Mouse (Mus musculus): ENCODE measurements around the gene Sema4d.

The Sema4d gene

DNA sequence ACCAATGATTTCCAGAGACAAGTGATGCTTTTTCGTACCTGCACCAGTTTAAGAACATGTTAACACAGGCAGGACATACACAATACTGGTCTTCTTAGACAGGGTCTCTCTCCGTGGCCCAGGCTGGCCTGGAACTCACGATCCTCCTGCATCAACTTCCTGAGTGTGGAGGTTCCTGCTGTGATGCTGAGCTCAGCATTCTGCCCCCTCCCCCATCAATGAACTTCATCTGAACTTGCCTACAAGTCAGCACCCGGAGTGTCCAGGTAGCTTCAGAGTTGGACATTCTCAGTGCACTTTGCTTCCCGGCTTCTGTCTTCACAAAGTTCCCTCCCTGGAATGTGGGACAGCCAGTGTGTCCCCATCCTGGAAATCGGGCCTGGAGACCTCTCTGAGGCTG, 69.0 kb downstream of the Sema4d start:
- no peak for DNase-seq

DNA sequence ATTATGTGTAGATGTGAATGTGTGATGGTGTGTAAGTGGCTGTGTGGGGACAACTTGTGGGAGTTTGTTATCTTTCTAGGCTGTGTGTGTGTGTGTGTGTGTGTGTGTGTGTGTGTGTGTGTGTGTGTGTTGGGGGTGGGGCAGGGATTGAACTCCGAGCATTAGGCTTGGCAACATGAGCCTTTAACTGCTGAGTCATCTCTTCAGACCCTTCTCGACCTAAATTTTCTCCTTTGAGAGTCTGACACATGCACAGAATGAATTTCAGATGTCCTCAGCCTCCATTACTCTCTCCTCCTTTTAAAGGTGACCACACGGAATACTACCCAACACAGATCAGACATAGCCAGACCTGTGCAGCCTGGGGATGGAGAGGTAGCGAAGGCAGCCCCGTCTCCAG, 70.4 kb downstream of the Sema4d start:
- no peak for DNase-seq

DNA sequence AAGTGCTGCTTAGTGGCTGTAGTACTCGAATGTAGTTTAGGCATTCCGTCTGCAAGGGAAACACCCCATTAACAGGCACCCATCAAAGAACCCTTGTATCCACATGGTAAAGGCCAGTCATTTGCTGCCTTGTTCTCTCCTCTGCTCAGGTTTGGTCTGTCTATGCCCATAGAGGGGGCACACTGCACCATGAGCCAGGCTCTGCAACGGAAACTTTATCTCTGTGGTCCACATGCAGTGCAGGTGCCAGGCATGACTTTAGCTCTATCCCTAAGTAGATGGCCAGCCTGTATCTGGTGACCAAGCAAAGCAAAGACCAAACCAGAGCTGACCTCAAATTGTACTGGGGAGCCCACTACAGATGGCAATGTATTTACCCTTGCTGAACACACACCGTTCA, 73.0 kb downstream of the Sema4d start:
- DNase-seq, result no peak

DNA sequence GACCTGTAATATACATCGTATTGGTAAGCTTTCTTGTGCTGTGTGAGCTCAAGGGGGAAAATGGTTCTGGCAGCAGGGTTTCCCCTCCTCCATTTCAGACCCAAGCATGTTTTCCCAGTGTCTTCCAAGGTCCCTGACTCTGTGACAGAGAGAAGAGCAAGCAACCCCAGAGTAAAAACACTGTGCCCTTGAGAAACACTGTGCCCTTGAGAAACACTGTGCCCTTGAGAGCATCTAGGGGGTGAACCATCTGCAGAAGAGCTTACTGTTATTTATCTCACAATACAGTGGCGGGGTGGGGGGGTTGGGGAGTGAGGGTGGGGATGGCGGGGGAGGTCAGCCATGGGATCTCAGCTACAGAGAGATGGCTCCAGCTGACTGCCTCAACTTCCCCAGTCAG, 74.3 kb downstream of the Sema4d start:
- no peak for DNase-seq

DNA sequence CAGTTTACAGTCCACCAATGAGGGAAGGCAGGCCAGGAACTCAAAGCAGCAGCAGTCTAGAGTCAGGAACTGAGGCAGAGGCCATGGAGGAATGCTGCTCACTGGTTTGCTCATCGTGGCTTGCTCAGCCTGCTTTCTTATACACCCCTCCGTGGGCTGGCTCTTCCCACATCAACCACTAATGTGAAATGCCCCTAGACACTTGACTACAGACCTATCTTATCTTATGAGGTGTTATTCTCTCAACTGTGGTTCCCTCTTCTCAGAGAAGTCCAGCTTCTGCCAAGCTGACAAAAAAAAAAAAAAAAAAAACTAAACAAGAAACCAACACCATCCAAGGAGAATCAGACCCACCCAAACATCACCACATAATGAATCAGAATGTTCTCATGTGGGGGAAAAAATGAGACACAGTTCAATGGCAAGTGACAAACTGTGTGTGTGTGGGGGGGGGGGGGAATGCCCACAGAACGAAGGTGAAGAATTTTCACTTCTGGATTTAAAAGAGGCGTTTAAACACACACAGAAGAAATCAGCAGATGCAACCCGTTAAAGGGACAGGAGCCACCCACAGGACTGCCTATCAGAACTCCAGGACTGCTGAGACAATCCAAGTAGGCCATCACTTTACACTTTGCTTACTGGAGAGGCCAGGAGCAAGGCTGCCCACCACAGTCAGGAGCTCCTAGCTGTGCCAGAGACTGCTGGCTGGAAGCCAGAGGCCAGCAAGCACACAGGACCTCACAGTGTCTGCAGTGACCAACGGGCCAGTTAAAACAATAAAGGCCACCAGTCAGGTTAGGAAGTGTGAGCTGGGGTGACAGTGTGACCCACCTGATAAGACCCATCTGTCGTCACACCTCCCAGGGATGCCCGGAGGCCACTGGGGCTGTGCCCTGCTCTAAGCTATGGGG, 76.9 kb downstream of the Sema4d start:
- no peak for DNase-seq

DNA sequence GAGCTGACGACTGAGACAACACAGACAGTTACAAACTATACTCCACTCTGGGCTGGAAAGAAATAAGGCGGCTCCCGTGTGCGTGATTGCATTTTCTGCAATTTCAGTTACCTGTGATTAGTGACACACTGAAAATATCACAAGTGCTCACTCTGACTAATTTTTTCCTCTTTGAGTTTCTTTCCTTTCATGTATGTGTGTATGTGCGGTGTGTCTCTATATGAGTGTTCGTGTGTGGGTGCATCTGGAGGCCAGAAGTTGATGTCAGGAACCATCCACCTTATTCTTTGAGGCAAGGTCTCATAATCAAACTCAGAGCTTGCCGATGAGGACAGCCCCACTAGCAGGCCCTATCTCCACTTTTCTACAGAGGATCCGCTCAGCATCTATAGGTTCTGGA, 81.5 kb downstream of the Sema4d start:
- DNase-seq, result no peak

DNA sequence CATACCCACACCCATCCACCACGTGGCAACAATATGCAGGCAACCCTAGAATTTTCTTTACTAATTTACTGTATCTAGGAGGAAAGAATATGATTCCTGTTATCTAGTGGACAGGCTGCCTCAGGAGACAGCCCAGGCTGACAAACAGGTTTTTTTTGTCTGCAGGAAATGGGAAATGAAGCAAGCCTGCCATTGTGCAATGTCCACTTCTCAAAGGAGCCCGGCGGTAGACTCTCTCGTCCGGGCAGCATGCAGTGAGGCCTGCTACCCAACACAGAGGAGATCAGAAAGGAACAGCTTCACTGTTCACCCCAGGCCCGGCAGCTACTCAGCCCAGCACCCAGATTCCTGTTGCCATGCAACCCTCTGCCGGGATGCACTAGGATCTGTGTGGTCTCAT, 82.8 kb downstream of the Sema4d start:
- DNase-seq, result no peak

DNA sequence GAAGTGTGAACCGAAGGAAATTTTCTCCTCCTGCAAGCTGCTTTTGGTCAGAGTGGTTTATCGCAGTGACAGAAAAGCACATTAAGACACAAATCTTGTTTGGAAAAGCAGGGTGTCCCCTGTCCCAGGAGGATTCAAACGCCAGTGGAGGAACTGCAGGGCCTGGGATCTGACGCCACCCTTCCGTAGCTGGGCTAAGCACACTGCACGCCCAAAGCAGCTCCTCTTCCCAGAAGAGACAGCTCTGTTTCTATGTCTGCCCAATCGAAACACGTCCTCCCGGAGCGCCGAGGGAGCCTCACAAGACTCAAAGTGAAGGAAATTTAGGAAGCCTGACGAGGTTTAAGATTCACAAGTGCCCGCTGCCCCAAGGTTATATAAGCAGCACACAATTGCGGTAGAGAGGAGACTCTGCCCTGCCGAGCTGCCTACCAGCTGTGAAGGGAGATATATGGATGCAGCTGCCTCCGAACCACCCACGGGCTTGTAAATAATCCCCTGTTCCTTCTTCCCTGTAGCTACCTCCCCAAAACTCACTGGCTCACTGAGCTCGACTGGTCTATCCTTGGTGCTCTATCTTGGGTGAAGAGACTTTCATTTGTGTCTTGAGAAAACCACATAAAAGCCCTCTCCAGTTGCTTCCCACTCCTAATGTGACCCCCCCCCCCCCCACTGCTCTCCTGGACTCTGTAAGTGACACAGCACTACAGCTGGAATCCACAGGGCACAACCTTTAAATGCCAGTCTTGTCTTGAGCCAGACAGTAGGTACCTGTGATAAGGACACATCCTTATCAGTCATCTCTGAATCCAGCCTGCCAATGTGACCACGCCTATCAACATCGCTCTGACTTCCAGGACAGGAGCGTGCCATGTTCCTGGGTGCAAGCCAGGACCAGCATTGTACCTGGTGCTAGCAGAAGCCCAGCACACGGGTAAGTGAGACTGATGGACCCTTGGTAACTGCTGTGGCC, 87.4 kb downstream of the Sema4d start:
- DNase-seq, result no peak

DNA sequence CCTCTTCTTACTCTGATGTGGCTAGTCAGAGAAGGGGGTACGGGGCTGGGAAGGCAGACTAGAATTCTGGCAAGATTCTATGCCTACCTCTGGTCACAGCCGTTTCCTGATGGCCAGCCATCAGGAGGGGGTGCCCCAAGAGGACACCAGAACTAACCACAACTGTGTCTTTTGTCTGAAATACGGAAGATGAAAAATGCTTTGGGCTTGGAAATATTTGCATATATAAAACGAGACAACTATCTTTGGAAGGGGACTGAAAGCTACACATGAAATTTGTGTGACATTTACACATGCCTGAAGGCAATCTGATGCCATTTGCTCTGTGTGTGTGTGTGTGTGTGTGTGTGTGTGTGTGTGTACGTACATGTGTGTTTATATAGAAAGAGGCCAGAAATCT, 89.7 kb downstream of the Sema4d start:
- DNase-seq, result no peak

DNA sequence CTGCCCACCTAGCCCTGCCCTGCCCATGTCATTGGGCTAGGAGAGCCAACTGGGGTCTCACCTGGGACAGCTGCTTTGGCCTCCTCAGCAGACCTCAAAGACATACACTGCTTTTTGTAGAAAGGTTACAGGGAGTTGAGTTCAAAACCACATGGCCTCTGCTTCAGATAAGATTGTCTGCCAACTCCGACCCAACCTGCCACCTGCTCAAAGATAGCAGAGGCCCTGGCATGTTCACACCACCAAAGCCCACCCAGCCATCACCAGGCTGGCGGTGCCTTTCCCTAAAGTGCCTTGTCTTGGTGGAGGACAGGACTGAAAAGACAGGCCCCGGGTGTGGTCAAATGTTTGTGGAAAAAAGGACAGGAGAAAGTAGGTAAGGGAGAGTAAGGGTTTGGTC, 95.2 kb downstream of the Sema4d start:
- no peak for DNase-seq

DNA sequence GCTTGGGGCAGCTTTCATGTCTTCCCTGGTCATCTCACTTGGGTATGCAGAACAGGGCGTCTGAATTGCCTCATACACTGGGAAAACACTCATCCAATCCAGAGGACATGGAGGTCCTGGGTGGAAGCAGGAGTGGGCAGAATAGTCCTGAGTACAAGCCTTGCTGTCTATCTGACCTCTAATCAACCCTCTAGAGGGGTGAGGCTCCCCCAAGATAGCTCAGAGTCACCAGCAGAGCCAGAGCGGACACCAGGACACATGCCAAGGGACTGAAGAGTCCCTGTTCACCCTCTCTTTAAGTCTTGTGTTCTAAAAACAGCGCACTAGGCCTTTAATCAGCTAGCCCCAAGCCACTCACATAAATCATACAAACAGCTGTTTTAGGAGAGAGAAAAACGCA, 95.7 kb downstream of the Sema4d start:
- no peak for DNase-seq

DNA sequence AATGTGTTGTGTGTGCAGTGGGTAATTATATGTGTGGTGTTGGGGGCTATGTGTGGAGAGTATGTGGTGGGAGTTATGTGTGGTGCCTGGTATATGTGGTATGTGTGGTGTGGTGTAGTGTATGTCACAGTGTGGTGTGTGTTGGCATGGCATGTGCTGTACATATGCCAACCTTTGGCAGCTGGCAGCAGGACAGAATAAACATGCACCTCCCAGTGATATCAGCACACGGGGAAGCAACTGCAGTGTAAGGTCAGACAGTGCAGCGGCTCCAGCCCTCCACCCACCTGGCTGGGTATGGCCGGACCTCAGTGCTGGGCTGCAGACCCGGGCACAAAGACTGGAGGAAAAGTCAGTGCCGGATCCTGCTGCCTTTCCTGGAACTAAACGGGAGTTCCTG, 96.1 kb downstream of the Sema4d start:
- no peak for DNase-seq

DNA sequence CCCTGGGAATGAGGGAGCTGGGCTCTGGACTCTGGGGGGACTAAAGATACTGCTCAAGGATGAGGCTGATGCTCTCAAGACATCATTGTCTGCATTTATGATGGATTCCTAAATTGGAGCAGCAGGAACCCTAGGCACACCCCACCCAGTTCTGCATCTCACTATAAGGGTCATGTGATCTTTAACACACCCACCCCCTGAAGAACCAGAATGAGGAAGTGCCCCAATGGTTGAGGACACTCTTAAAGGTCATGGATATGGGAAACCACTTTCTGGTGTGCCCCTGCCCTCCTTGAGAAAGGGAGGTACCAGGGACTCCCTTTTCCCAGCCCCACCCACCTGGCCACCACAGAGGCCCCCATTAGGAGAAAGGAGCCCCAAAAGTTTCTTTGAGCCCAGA, 97.1 kb downstream of the Sema4d start:
- DNase-seq, result no peak

DNA sequence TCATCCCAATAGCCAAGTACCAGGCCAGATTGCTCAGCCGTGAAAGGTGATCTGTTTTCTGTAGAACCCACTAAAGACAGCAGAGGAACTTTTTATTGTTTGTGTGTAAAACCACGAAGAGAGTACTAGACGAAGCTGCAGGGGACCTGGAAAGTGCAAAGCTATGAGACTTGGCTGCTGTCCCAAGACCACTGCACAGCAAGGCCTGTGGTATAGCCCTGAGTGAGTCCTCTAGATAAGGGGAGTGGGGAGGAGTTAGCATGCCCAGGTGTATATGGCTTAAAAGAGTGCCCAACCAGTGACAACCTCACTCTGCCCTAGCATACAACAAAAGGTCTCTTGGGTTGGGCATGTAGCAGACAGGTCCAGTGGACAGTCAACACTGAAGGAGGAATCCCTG, 104.9 kb downstream of the Sema4d start:
- DNase-seq, result no peak

DNA sequence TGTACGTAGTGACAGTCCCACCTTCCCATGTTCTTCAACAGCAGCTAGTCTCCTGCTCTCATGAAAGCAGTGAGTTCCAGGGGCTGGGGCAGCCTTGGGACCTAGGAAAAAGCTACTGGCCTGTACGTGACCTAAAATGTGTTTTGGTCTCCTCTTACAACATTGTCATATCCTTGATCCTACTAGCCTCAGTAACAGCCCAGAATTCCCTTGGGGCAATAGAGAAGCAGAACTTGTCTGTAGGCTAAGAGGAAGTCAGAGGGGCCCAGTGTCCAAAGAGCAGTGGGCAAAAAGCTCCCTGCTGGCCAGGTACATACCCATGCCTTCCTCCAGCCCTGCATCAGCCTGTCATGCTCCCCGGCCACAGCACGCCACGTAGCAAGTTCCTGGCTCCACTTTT, 106.6 kb downstream of the Sema4d start:
- DNase-seq, result no peak

DNA sequence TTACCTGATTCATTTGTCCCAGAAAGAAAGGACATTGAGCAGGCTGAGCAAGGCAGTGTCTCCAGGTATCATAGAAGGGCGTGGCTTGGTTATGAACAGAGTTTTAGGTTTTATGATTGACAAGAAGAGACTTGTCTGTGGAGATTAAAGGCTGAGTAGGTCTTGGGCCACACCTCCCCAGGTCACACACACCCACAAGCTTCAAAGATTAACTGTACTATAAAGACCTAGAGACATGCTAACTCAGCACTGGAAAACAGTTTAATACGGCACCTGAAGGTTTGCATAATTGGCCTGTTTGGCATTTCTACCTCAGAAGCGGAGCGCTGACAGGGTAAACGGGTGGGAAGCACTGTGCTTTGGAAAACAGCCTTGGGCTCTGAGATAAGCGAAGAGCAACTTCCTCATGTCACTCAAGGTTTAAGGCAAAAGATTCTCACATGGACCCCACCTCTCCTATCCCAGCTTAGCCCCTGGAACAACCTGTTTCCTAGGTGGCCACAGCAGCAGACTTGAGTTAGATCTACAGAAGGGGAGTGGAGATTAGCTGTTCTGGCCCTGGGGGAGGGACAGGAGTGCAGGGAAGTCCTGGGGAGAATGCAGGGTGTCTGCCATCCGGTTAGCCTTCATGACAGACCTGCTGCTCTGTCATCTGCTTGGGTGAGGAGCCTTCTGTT, 108.1 kb downstream of the Sema4d start:
- DNase-seq, result no peak

DNA sequence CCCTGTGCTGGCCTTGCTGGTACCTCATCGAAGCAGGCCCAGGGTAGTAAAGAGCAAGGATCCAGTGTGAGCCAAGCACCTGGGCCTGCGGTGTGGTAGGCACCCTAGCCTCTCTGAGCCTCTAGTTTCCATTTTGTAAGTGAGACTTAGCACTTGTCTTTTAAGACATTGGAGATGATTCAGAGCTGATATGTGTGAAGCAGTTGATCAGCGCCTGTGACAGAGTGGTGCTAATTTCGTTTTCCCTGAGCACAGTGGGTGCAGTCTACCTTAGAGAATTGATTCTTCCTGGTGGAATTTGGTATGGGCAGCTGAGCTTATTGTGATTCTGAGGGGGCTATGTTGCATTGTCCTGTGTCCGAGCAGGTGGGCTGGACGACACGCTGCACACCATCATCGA, 111.9 kb downstream of the Sema4d start:
- DNase-seq, result no peak

DNA sequence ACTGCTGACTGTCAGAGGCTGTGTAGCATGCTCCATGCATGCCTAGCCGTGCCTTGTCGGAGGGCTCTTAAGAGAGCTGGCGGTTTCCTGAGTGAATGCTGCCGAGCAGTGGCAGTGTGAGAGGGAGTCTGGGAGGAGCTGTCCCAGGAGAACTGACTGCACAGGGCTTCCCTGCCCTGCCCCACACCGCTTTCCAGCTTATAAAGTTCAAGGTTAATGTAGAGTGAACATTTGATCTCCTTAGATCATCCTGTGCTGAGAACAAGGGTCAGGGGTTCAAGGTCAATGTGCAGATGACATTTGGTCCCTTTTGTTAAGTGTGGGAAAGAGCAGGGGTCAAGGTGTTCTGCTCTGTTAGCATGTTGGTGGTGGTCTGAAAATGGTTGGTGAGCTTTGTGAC, 112.5 kb downstream of the Sema4d start:
- no peak for DNase-seq

DNA sequence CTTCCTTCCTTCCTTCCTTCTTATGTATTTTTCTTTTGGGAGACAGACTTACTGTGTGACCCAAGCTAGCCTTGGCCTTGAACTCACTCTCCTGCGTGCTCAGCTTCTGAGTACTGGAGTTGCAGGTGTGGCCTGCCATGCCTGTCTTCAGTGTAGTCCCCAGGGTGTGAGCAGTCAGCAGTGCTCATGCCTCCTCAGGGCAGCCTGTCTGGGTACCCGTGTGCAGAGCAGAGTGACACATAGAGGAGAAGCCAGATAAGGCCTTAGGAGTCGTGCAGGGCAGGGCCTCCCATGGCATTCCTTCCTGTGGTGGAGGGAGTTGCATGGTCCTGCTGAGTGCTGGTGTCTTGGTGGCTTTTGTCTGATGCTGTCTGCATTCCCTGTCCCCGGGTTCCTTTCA, 114.2 kb downstream of the Sema4d start:
- no peak for DNase-seq

DNA sequence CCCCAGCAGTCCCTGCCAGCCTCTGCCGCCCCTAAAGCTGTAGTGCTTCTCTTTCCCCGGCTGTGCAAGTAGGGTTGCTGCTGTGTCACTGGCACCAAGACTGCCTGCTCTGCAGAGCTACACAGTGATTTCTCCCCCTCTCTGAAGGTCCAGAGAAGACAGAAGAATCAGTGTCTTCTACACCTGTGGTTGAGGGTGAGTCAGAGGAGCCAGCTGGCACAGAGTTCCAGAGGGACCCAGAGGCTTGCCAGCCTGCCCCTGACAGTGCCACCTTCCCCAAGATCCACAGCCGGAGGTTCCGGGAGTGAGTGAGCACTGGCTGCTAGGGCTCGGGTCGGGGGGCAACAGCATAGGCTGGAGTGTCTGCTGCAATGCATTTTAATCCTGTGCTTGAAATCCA, 114.9 kb downstream of the Sema4d start:
- no peak for DNase-seq

DNA sequence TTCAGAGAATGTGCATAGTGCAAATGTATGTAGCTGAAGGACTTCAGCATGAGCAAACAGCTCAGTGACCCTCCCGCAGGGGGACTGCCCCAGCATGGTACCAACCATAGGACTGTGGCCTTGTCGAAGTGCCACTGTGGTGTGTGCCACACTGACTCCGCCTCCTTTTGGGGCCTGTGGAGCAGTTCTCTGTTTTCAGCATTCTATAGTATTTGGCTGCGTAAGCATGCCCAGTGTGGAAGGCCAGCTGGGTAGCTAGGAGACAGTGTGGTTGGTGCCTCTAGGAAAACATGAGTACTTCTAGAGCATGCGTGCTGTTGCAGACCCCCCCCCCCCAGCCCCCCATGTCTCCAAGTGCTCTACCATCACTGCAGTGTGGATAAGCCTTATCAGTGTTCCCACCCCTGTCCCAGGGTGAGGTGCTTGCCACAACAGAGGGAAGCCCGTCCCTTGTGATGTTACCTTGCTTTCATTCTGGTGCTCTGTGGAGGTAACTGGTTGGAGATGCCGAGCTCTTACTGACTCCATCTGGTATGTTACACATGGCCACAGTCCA, 115.8 kb downstream of the Sema4d start:
- no peak for DNase-seq

DNA sequence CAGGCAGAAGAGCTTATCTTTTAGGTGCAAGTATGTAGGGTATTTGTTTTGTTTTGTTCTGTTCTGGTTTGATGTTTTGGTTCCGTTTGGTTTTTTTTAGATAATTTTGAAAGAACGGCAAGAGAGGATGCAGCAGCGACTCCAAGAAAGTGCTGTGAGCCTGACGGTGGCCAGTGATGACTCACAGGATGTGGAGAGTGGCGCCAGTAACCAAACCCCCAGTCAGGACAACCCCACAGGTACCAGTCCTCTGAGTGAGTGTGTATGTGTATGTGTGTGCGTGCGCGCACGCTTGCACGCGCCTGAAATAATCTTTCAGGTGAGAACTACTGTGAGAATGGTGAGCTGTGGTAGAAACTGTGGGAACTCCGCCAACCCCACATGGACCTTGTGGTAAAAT, 116.5 kb downstream of the Sema4d start:
- no peak for DNase-seq

DNA sequence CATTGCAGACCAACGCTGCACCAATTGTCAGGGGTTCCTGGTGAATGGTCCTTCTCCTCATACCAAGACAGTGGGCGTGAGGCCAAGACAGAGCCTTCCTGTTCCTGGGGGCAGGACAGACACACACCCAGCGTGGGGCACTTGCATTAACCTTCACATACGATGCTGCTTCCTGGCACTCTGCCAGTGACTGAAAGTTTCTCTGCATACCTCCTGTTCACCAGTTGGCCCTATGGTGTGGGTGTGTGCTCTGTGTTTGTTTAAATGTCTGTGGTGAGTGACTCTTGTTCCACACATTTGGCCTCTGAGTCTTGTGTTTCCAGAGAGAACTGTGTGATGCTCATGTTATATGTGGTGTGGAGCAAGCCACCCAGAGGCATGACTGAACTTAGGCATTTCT, 116.9 kb downstream of the Sema4d start:
- no peak for DNase-seq
